Mouse (Mus musculus) liver, adult 2 months (tissue): ENCODE measurements around the gene Atl2.

Experiments used
- CTCF ChIP-seq: fragments of 200-500 bp; IDR thresholded peaks from 2 replicates; pipeline ENCODE4 v1.5.1; 2011; ENCODE audit warnings: low read depth, low read length, control low read depth
- POLR2A ChIP-seq: fragments of 200-500 bp; IDR thresholded peaks from 2 replicates; pipeline ENCODE4 v1.6.1; 2011; ENCODE audit warnings: low read length, control low read depth; ENCODE audit not compliant: insufficient read depth; ENCODE audit errors: extremely low read depth

- TF ChIP-seq POLR2A (no peak), CTCF (no peak)
These were observed 30.6 kb upstream of the Atl2 start for GRCm38 (mm10) chr17:79926486-79926885.
